Mouse (Mus musculus): ENCODE measurements around the gene Car14. TPM values are rescaled to one million over a fixed set of nuclear protein-coding genes. Genes with fewer than 3 reads are reported as not detected.
"Not testable (repeated sequence)": the region's sequence is repeated elsewhere in the genome, so short reads cannot be mapped to it uniquely, and the experiment has no call there.

The Car14 gene
- total RNA-seq, 2 experiments from 2014 or later: not detected

GRCm38 (mm10) chr3:95928658-95929503, 24.4 kb upstream of the Car14 start, which contains the start of gene Anp32e:
Gene Anp32e (plus strand): TSS chr3:95929246.
- ATAC-seq (replicated peaks; ENCODE audit: low FRiP score, low TSS enrichment, poor library complexity, severe bottlenecking): peak; percentile 95

GRCm38 (mm10) chr3:95928261-95928657, 23.8 kb upstream of the Car14 start:
- no peak for ATAC-seq (replicated peaks; ENCODE audit: low FRiP score, low TSS enrichment, poor library complexity, severe bottlenecking)

GRCm38 (mm10) chr3:95925087-95925486, 20.6 kb upstream of the Car14 start:
- ATAC-seq (replicated peaks; ENCODE audit: low FRiP score, low TSS enrichment, poor library complexity, severe bottlenecking): no peak

GRCm38 (mm10) chr3:95924185-95924584, 19.7 kb upstream of the Car14 start:
- ATAC-seq (replicated peaks; ENCODE audit: low FRiP score, low TSS enrichment, poor library complexity, severe bottlenecking): no peak

- ATAC-seq (replicated peaks; ENCODE audit: low FRiP score, low TSS enrichment, poor library complexity, severe bottlenecking): not testable (repeated sequence)
Observed at GRCm38 (mm10) chr3:95923429-95923828, 18.9 kb upstream of the Car14 start.

GRCm38 (mm10) chr3:95920532-95920931, 16.0 kb upstream of the Car14 start:
- ATAC-seq (replicated peaks; ENCODE audit: low FRiP score, low TSS enrichment, poor library complexity, severe bottlenecking): not testable (repeated sequence)

GRCm38 (mm10) chr3:95916760-95917159, 12.3 kb upstream of the Car14 start:
- no peak for ATAC-seq (replicated peaks; ENCODE audit: low FRiP score, low TSS enrichment, poor library complexity, severe bottlenecking)

- ATAC-seq (replicated peaks; ENCODE audit: low FRiP score, low TSS enrichment, poor library complexity, severe bottlenecking): peak; percentile 41; the same call in 1 of the 2 replicates
Observed at GRCm38 (mm10) chr3:95914706-95915105, 10.2 kb upstream of the Car14 start.

GRCm38 (mm10) chr3:95907613-95908012, 3.1 kb upstream of the Car14 start:
- ATAC-seq (replicated peaks; ENCODE audit: low FRiP score, low TSS enrichment, poor library complexity, severe bottlenecking): no peak

- peak; percentile 66; the same call in 1 of the 2 replicates for ATAC-seq (replicated peaks; ENCODE audit: low FRiP score, low TSS enrichment, poor library complexity, severe bottlenecking)
Observed at GRCm38 (mm10) chr3:95906860-95907259, 2.4 kb upstream of the Car14 start.

GRCm38 (mm10) chr3:95905940-95906492, 1.5 kb upstream of the Car14 start:
- 0 out of 2 replicates have a peak, but pooled peaks have one; percentile 51 for ATAC-seq (replicated peaks; ENCODE audit: low FRiP score, low TSS enrichment, poor library complexity, severe bottlenecking)

- no peak for ATAC-seq (replicated peaks; ENCODE audit: low FRiP score, low TSS enrichment, poor library complexity, severe bottlenecking)
Observed at GRCm38 (mm10) chr3:95905146-95905939, 852 bp upstream of the Car14 start.

GRCm38 (mm10) chr3:95903753-95904502, 563 bp downstream of the Car14 start:
- no peak for ATAC-seq (replicated peaks; ENCODE audit: low FRiP score, low TSS enrichment, poor library complexity, severe bottlenecking)

GRCm38 (mm10) chr3:95902643-95903042, 1.8 kb downstream of the Car14 start:
- ATAC-seq (replicated peaks; ENCODE audit: low FRiP score, low TSS enrichment, poor library complexity, severe bottlenecking): no peak

- ATAC-seq (replicated peaks; ENCODE audit: low FRiP score, low TSS enrichment, poor library complexity, severe bottlenecking): no peak
Observed at GRCm38 (mm10) chr3:95902373-95902625, 2.2 kb downstream of the Car14 start.

GRCm38 (mm10) chr3:95901616-95902372, 2.7 kb downstream of the Car14 start:
- no peak for ATAC-seq (replicated peaks; ENCODE audit: low FRiP score, low TSS enrichment, poor library complexity, severe bottlenecking)

GRCm38 (mm10) chr3:95899800-95900524, 4.5 kb downstream of the Car14 start:
- no peak for ATAC-seq (replicated peaks; ENCODE audit: low FRiP score, low TSS enrichment, poor library complexity, severe bottlenecking)

- not testable (repeated sequence) for ATAC-seq (replicated peaks; ENCODE audit: low FRiP score, low TSS enrichment, poor library complexity, severe bottlenecking)
Observed at GRCm38 (mm10) chr3:95895501-95895900, 9.0 kb downstream of the Car14 start.

Data from megakaryocyte-erythroid progenitor cell, adult 5-6 weeks (primary cell).